Mouse (Mus musculus): ENCODE data around the gene 4933428M09Rik. TPM values are rescaled to one million over a fixed set of nuclear protein-coding genes. Genes with fewer than 3 reads are reported as not detected.
"Not testable (repeated sequence)": the region's sequence is repeated elsewhere in the genome, so short reads cannot be mapped to it uniquely, and the experiment has no call there.

4933428M09Rik gene
- polyA plus RNA-seq (2016; fragmentation: Nextera tagmentation; extraction: Ambion mirVana) = not detected in 2 replicates

- WGBS = 89% methylated on average over 8 of the region's 8 CpGs
- Histone ChIP-seq H3K4me1 (no peaks in the 10 kb centered on the region), H3K27ac (no peak within 1 kb of the TSS), H3K4me2 (replicated peaks) (no peak within 1 kb of the TSS), H3K36me3 (no peaks in the 10 kb centered on the region), H3K27me3 (no peaks in the 10 kb centered on the region), H3K9ac (no peak within 1 kb of the TSS), H3K4me3 (no peak within 1 kb of the TSS), H3K9me3 (replicated peaks) (no peaks in the 10 kb centered on the region)
- no peak for ATAC-seq (ENCODE audit: low FRiP score)
Observed at GRCm38 (mm10) chrX:139178928-139179327, at the start of gene 4933428M09Rik. Gene 4933428M09Rik, plus strand, starts transcription at chrX:139179228.

GRCm38 (mm10) chrX:139134031-139134430 is 45.0 kb upstream of the 4933428M09Rik start:
- no peak for ATAC-seq (ENCODE audit: low FRiP score)
- H3K27me3 ChIP-seq = no peaks in the 10 kb centered on the region; the same call in 1 of the 2 replicates
- H3K4me3 ChIP-seq = no peak overlapping the region
- no peak overlapping the region for H3K9ac ChIP-seq
- H3K27ac ChIP-seq = no peak overlapping the region
- no peaks in the 10 kb centered on the region for H3K4me1 ChIP-seq
- H3K4me2 ChIP-seq (replicated peaks) = no peak overlapping the region
- H3K36me3 ChIP-seq = no peaks in the 10 kb centered on the region
- 71% methylated on average over 4 of the region's 4 CpGs for WGBS
- no peaks in the 10 kb centered on the region for H3K9me3 ChIP-seq (replicated peaks)

GRCm38 (mm10) chrX:139191506-139191905 is 12.5 kb downstream of the 4933428M09Rik start:
- not testable (repeated sequence) for H3K4me2 ChIP-seq (replicated peaks); H3K9ac ChIP-seq; H3K9me3 ChIP-seq (replicated peaks); H3K4me1 ChIP-seq; H3K4me3 ChIP-seq; H3K27ac ChIP-seq; H3K27me3 ChIP-seq; ATAC-seq (ENCODE audit: low FRiP score); H3K36me3 ChIP-seq
- 88% methylated on average over 3 of the region's 3 CpGs for whole genome bisulfite sequencing

DNA sequence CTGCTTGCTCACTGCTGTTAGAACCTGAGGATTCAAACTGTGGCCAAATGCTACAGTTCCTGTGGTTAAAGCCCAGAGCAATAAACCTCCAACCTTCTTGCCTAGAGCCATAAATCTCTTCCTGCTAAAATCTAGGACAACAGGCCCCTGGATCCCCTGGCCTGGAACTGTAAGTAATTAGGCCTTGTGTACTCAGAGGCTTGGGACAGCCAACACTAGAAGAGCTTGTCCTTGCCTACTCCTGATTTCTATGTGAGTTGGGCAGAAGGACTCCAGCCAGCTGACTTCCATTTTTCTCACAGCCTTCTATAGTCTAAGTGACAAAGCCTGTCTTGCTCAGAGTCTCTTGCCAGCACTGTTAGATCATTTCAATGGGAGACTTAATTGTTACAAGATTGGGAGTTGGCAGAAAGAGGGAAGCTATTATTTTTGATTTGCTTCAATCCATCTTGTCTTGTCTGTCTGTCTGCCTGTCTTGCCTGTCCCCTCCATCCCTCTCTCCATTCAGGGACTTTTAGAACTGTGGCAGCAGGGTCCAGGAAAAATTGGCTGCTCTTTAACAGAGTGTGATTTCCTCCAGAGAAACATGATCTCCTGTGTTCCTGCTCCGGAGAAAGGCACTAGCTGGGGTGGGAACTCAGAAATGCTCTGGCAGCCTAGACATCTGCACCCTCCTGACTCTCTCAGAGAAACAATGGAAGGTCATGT is 15.7 kb downstream of the 4933428M09Rik start:
- H3K27ac ChIP-seq = no peak overlapping the region
- no peak overlapping the region for H3K4me2 ChIP-seq (replicated peaks)
- H3K4me3 ChIP-seq = no peak overlapping the region
- no peak for ATAC-seq (ENCODE audit: low FRiP score)
- H3K4me1 ChIP-seq = no peaks in the 10 kb centered on the region
- H3K9me3 ChIP-seq (replicated peaks) = no peaks in the 10 kb centered on the region
- no peaks in the 10 kb centered on the region for H3K36me3 ChIP-seq
- WGBS = 44% methylated on average over 1 of the region's 1 CpGs
- no peak overlapping the region for H3K9ac ChIP-seq
- H3K27me3 ChIP-seq = no peaks in the 10 kb centered on the region

DNA sequence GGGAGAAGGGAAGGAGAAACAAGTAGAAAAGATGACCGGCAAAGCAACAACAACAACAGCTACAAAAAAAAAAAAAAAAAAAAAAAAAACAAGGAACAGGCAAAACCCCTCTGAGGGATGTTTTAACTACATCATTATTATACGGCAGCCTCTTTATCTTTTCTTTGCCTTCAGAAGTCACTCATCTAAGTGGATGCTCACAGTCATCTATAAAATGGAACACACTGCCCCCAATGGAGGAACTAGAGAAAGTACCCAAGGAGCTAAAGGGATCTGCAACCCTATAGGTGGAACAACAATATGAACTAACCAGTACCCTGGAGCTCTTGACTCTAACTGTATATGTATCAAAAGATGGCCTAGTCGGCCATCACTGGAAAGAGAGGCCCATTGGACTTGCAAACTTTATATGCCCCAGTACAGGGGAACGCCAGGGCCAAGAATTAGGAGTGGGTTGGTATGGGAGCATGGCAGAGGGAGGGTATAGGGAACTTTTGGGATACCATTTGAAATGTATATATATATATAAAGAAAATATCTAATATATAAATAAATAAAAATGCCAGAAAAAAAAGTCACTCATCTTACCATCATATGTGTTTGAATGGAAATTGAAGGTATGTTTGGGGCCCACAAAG is 30.3 kb downstream of the 4933428M09Rik start:
- H3K27me3 ChIP-seq; H3K4me3 ChIP-seq; H3K4me1 ChIP-seq; H3K27ac ChIP-seq; H3K36me3 ChIP-seq; H3K9ac ChIP-seq; H3K9me3 ChIP-seq (replicated peaks); ATAC-seq (ENCODE audit: low FRiP score): not testable (repeated sequence)
- 87% methylated on average over 4 of the region's 4 CpGs for WGBS
- peak overlapping the region; percentile 57 for H3K4me2 ChIP-seq (replicated peaks)

GRCm38 (mm10) chrX:139209829-139210225 is 30.8 kb downstream of the 4933428M09Rik start, which contains the start of gene Mum1l1:
Gene Mum1l1, plus strand, starts transcription at chrX:139210042.
- no peaks in the 10 kb centered on the region for H3K36me3 ChIP-seq
- H3K9ac ChIP-seq = no peak within 1 kb of the TSS
- H3K27ac ChIP-seq = no peak within 1 kb of the TSS
- peak within 1 kb of the TSS; percentile 57 for H3K4me2 ChIP-seq (replicated peaks)
- peak within 1 kb of the TSS; percentile 42 for H3K4me3 ChIP-seq
- no peaks in the 10 kb centered on the region for H3K4me1 ChIP-seq
- ATAC-seq (ENCODE audit: low FRiP score) = peak; percentile 93
- no peaks in the 10 kb centered on the region for H3K9me3 ChIP-seq (replicated peaks)
- no peaks in the 10 kb centered on the region for H3K27me3 ChIP-seq
- 24% methylated on average over 17 of the region's 31 CpGs for WGBS

DNA sequence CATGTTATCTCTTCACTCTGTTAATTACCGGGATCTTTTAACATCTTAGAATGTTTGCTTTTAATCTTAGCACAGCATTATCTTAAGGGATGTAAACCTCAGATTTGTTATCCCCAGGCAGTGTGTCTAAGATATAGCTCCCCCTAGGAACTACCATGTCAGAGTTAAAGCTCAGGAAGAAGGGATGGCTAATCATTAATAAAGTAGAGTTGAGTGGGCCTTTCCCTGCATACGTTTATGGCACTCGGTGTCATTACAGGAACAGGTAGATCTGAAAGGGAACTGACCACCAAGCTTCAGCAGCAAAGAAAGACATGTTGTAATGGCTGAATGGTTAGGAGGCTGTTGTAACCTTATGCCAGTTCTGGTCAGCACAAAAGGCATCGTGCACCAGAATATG is 35.7 kb downstream of the 4933428M09Rik start:
- Histone ChIP-seq H3K27me3 (no peaks in the 10 kb centered on the region), H3K9me3 (replicated peaks) (no peaks in the 10 kb centered on the region), H3K4me2 (replicated peaks) (no peak overlapping the region), H3K27ac (no peak overlapping the region), H3K9ac (no peak overlapping the region), H3K4me1 (no peaks in the 10 kb centered on the region; the same call in 1 of the 2 replicates), H3K36me3 (no peaks in the 10 kb centered on the region), H3K4me3 (no peak overlapping the region)
- 73% methylated on average over 4 of the region's 4 CpGs for WGBS
- no peak for ATAC-seq (ENCODE audit: low FRiP score)

DNA sequence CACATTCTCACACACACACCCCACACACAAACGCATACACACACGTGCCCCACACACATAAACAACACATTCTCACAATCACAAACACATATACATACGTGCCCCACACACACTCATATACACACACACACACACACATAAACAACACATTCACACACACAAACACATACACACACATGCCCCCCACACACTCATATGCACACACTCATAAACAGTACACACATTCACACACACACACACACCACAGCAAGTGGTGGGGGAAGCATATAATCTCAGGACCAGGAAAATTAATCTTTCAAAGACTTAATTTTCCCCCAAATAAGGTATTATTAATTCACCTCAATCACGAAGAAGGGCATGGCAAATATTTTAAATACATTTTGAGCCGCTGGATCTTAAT is 37.4 kb downstream of the 4933428M09Rik start:
- no peak overlapping the region for H3K4me2 ChIP-seq (replicated peaks)
- 65% methylated on average over 5 of the region's 5 CpGs for WGBS
- H3K27ac ChIP-seq = no peak overlapping the region
- H3K27me3 ChIP-seq = no peaks in the 10 kb centered on the region
- no peaks in the 10 kb centered on the region for H3K9me3 ChIP-seq (replicated peaks)
- H3K36me3 ChIP-seq = no peaks in the 10 kb centered on the region
- no peak overlapping the region for H3K4me3 ChIP-seq
- H3K9ac ChIP-seq = no peak overlapping the region
- H3K4me1 ChIP-seq = no peaks in the 10 kb centered on the region; the same call in 1 of the 2 replicates
- ATAC-seq (ENCODE audit: low FRiP score) = no peak

DNA sequence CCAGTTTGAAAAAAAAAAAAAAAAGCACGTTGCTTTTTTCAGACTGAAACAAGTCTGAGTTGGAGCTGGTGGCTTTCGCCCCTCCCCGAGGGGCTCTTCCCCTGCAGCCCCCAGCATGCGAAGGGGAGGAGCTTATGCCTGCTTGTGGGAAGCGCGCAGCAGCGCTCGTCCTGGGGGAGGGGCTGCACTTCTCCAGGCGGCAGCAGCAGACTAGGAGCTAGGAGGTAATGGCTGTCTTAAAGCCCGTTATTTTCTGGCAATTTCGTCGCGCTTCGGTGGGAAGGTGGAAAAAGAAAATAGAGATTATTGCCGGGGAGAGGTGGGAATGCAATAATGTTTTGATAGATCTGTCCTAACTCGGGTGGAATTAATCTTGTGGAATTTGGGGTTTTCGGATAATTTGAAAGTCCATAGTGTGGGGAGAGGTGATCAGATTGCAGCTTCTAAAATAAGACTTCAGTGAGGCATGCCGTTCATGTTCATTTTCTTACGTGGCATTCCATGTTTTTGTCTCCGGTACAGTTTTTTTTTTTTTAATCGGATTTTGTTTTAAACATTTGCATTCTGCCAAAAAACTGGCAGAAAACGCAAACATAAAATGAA is 38.1 kb downstream of the 4933428M09Rik start:
- Histone ChIP-seq H3K9ac (no peak overlapping the region), H3K27me3 (no peaks in the 10 kb centered on the region), H3K36me3 (no peaks in the 10 kb centered on the region), H3K4me1 (no peaks in the 10 kb centered on the region; the same call in 1 of the 2 replicates), H3K4me3 (peak overlapping the region; percentile 34), H3K4me2 (replicated peaks) (peak overlapping the region; percentile 45), H3K27ac (no peak overlapping the region), H3K9me3 (replicated peaks) (no peaks in the 10 kb centered on the region)
- WGBS = 20% methylated on average over 22 of the region's 22 CpGs
- ATAC-seq (ENCODE audit: low FRiP score) = peak; percentile 90; the same call in 1 of the 2 replicates

DNA sequence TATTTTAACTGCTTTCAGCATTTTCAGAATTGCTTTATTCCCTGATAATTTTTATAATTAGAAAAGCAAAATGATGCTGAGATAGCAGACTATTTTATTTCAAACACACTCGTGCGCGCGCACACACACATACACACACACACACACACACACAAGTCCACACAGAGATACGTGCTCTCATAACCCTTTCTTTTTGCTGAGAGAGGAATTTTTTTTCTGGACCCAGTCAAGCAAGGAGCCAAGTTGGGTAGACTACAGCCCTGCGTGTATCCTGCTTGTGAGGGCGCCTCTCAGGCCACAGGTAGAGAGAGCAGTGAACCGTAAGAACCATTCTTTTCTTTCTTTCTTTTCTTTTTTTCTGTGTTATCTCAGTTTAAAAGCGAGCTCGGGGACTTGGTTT is 38.7 kb downstream of the 4933428M09Rik start:
- H3K9ac ChIP-seq = no peak overlapping the region
- no peaks in the 10 kb centered on the region; the same call in 1 of the 2 replicates for H3K4me1 ChIP-seq
- no peaks in the 10 kb centered on the region for H3K27me3 ChIP-seq
- H3K27ac ChIP-seq = no peak overlapping the region
- no peaks in the 10 kb centered on the region for H3K36me3 ChIP-seq
- ATAC-seq (ENCODE audit: low FRiP score) = no peak
- H3K9me3 ChIP-seq (replicated peaks) = no peaks in the 10 kb centered on the region
- H3K4me2 ChIP-seq (replicated peaks) = peak overlapping the region; percentile 45
- H3K4me3 ChIP-seq = peak overlapping the region; percentile 34
- whole genome bisulfite sequencing = 46% methylated on average over 10 of the region's 10 CpGs

DNA sequence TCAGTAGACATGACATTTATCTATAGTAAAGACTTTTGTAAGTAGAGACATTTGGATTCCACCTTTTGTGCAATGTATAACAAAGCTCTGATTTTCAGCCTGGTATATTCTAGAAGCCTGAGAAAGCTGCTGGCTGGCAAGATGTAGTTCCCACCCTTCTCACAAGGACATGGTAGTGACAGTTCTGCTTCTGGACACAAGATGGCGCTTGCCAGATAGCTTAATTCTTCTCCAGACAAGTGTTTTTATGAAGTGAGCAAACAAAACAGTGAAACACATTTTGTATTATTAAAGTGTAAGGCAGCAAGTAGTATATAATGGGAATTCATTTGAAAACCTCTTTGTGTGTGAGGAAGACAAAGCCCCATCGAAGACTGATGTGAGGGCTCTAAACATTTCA is 40.0 kb downstream of the 4933428M09Rik start:
- Histone ChIP-seq H3K4me3 (no peak overlapping the region), H3K27ac (no peak overlapping the region), H3K4me2 (replicated peaks) (no peak overlapping the region), H3K9ac (no peak overlapping the region), H3K36me3 (no peaks in the 10 kb centered on the region), H3K9me3 (replicated peaks) (no peaks in the 10 kb centered on the region), H3K27me3 (no peaks in the 10 kb centered on the region), H3K4me1 (no peaks in the 10 kb centered on the region; the same call in 1 of the 2 replicates)
- ATAC-seq (ENCODE audit: low FRiP score) = no peak
- 29% methylated on average over 2 of the region's 2 CpGs for WGBS

DNA sequence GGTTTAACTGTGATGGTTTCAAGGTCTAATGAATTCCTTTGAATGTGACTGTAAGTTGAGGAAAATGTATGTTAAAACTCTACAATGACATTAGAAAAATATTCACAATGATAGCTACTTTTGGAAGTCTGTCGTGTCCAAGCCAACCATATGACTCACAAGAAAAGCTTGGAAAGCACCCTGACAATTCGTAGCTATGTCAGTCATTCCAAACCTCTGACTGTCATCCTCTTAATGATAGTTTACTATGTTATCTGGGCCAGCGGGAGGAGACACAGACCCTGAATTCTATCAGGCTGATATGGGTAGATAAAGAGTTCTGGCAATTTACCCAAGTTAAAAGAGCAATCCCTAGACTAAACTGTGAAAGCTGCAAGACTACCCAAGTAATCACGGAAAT is 41.8 kb downstream of the 4933428M09Rik start:
- Histone ChIP-seq H3K4me3 (no peak overlapping the region), H3K9me3 (replicated peaks) (no peaks in the 10 kb centered on the region), H3K9ac (no peak overlapping the region), H3K4me2 (replicated peaks) (no peak overlapping the region), H3K36me3 (no peaks in the 10 kb centered on the region), H3K27me3 (no peaks in the 10 kb centered on the region), H3K27ac (no peak overlapping the region), H3K4me1 (no peaks in the 10 kb centered on the region; the same call in 1 of the 2 replicates)
- ATAC-seq (ENCODE audit: low FRiP score) = no peak
- WGBS = 80% methylated on average over 4 of the region's 4 CpGs

Measured in hindbrain, embryonic 12.5 days (tissue).